Mouse (Mus musculus) midbrain, embryonic 13.5 days (tissue): ENCODE measurements around the gene Tpcn2. TPM values are rescaled to one million over a fixed set of nuclear protein-coding genes. Genes with fewer than 3 reads are reported as not detected.

Experiments used
- ATAC-seq: fragments of 200-750 bp; cut with Nextera tagmentation; 2 replicates; pipeline ENCODE4 v1.8.0; 2017; ENCODE audit warnings: mild to moderate bottlenecking, moderate TSS enrichment, moderate library complexity
- H3K27ac ChIP-seq: fragments of 300-500 bp; sonication (generic); 2 replicates; pipeline ENCODE4 v1.5.1; 2015; ENCODE audit warnings: inconsistent platforms, mild to moderate bottlenecking, moderate library complexity
- H3K27me3 ChIP-seq: fragments of 300-500 bp; sonication (generic); 2 replicates; pipeline ENCODE4 v1.6.1; 2015; ENCODE audit warnings: mild to moderate bottlenecking, inconsistent platforms
- H3K36me3 ChIP-seq: fragments of 300-500 bp; sonication (generic); 2 replicates; pipeline ENCODE4 v1.6.1; 2015; ENCODE audit warnings: mild to moderate bottlenecking, inconsistent platforms
- H3K4me1 ChIP-seq: fragments of 300-500 bp; sonication (generic); replicated peaks from 2 replicates; pipeline ENCODE4 v1.6.1; 2015; ENCODE audit warnings: inconsistent platforms
- H3K4me2 ChIP-seq: fragments of 300-500 bp; sonication (generic); replicated peaks from 2 replicates; pipeline ENCODE4 v1.6.1; 2015; ENCODE audit warnings: moderate library complexity, mild to moderate bottlenecking, inconsistent platforms
- H3K4me3 ChIP-seq: fragments of 300-500 bp; sonication (generic); replicated peaks from 2 replicates; pipeline ENCODE4 v1.5.1; 2015; ENCODE audit warnings: mild to moderate bottlenecking, inconsistent platforms
- H3K9ac ChIP-seq: fragments of 300-500 bp; sonication (generic); replicated peaks from 2 replicates; pipeline ENCODE4 v1.6.1; 2015; ENCODE audit warnings: mild to moderate bottlenecking, inconsistent platforms
- H3K9me3 ChIP-seq: fragments of 300-500 bp; sonication (generic); 2 replicates; pipeline ENCODE4 v1.6.1; 2016; ENCODE audit warnings: mild to moderate bottlenecking, inconsistent platforms
- WGBS: fragments of 180-500 bp; shearing (Covaris S2); methylation state at CpG from one replicate; pipeline ENCODE4 v1.1.7; 2015; 5-methylcytosine and 5-hydroxymethylcytosine counted together
- polyA plus RNA-seq: library from polyadenylated mRNA; unstranded; fragments of >200 nt; fragmentation: Nextera tagmentation; extraction: Ambion mirVana; gene quantifications from 2 replicates; pipeline ENCODE4 v1.2.1, GENCODE M21; 2015

Tpcn2 gene
- polyA plus RNA-seq: 2.7 and 4.2 TPM in 2 replicates

DNA sequence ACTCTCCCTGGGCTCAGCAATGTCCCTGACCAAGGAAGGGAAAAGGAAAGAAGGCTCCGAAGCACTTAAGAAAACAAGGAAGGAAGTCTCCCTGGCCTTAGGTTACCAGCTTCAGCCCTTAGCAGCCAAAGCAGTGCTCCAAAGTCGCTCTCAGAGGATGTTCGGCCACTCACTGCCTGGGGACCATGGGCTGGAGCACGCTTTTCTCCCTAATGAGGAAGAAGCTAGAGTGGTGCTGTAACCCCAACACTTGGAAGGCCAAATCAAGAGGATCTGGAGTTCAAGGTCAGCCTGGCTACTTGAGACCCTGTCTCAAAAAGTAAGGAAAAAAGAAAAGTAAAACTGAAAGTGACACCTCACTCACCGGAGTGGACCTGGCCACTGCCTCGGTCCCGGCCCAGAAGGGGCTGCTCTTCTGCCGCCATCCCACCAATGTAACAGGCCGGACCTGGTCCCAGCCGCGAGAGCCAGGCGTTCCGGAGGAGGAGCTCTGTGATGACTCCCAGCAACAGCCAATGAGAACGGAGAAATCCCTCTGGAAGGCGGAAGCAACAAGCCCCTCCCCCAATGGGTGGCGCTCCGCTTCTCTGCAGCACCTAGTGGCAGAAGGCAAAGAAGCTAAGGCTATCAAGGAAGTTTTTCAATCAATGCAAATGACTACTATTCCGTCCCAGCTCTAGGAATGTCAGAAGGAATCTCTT lies at the start of gene Tpcn2:
TSS of gene Tpcn2 (minus strand) at position 525 of the 701 bp plus-strand sequence.
- ATAC-seq: peak; percentile 90
- WGBS: 5% methylated on average over 18 of the region's 18 CpGs
- H3K4me1 ChIP-seq: peaks cover 20% of the 10 kb centered on the region
- no peaks in the 10 kb centered on the region for H3K9me3 ChIP-seq
- H3K27ac ChIP-seq: no peak within 1 kb of the TSS
- H3K36me3 ChIP-seq: peaks cover 6% of the 10 kb centered on the region
- no peaks in the 10 kb centered on the region for H3K27me3 ChIP-seq
- H3K9ac ChIP-seq: peak within 1 kb of the TSS; percentile 54; the same call in 1 of the 2 replicates
- H3K4me2 ChIP-seq: peak within 1 kb of the TSS; percentile 54
- H3K4me3 ChIP-seq: peak within 1 kb of the TSS; percentile 42

DNA sequence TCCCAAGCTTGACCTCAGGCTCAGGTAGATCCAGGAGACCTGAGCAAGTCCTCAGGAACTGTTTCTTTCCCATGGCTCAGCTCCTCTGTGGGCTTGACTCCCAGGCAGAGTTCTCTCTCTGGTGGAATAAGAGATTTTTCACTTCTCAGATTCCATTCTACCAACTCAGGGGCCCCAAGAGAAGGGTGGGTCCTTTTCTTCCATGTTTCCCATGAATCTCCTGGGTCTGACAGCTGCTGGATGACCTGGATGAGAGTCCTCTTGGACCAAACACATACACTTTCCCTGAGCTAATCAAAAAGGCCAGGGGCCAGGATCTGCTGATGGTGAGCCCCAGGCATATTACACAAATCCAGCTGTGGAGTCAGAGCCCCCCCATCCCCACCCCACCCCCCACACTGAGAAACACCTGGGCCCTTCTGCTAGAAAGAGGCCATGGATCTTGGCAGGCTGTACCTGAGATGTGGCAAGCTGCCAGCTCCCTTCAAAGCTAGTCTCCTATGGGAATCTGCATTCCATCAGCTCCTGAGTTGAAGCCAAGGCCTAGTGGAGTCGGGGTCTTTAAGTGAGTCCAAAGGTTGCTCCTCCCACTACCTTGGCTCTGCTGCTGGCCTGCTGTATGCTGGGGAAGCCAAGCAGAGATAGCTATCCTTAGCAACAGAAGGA lies 48.7 kb upstream of the Tpcn2 start:
- Histone ChIP-seq H3K4me1 (0 out of 2 replicates have a peak, but pooled peaks cover 4% of the 10 kb centered on the region), H3K27me3 (no peaks in the 10 kb centered on the region), H3K9ac (no peak overlapping the region), H3K4me2 (no peak overlapping the region), H3K4me3 (no peak overlapping the region), H3K9me3 (no peaks in the 10 kb centered on the region), H3K27ac (no peak overlapping the region), H3K36me3 (no peaks in the 10 kb centered on the region)
- ATAC-seq: no peak
- WGBS: 59% methylated on average over 1 of the region's 1 CpGs

DNA sequence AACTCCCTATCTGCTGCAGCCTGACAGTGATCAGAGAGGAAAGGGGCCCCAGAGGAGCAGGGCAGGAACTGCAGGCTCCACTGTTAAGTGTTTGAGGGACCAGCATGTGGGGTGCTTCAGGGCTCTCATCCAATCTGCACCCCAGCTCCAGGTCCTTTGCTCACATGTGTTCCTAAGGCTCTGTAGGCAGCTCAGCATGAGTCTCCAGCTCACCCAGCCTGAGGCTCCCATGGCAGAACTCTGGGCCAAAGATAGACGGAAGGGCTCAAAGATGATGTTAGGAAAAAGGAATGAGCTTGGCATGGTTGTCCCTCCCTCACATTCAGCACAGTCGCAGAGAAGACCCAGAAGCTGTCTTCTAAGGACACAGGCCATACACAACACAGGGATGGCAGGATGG lies 46.8 kb upstream of the Tpcn2 start:
- no peak overlapping the region for H3K27ac ChIP-seq

DNA sequence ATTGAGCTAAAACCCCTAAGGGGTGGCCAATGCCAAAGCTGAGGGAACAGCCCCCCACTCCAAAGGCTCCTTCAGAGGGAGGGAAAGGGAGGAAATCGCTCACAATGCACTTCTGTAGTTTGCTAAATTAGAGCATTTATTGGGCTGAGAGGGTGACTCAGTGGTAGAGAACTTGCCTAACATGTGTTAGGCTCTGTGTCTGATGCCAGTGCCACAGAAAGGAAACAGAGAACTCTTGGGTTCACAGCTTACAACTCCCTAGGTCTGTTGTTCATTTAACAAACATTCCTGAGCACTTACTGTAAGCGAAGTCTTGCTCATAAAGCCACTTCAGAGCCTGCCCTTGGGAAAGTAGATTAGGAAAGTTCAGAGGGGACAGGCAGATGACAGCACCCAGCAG lies 46.2 kb upstream of the Tpcn2 start:
- Histone ChIP-seq H3K4me2 (no peak overlapping the region), H3K4me3 (no peak overlapping the region), H3K27me3 (no peaks in the 10 kb centered on the region), H3K9ac (no peak overlapping the region), H3K27ac (no peak overlapping the region), H3K4me1 (0 out of 2 replicates have a peak, but pooled peaks cover 5% of the 10 kb centered on the region), H3K36me3 (no peaks in the 10 kb centered on the region), H3K9me3 (no peaks in the 10 kb centered on the region)
- 82% methylated on average over 2 of the region's 2 CpGs for WGBS
- ATAC-seq: no peak

More for the DNA sequence above, 46.8 kb upstream of the Tpcn2 start:
- Histone ChIP-seq H3K9me3 (no peaks in the 10 kb centered on the region), H3K36me3 (no peaks in the 10 kb centered on the region), H3K9ac (no peak overlapping the region), H3K27me3 (no peaks in the 10 kb centered on the region), H3K4me1 (0 out of 2 replicates have a peak, but pooled peaks cover 7% of the 10 kb centered on the region), H3K4me2 (no peak overlapping the region), H3K4me3 (no peak overlapping the region)
- 96% methylated on average over 2 of the region's 2 CpGs for WGBS
- ATAC-seq: no peak

DNA sequence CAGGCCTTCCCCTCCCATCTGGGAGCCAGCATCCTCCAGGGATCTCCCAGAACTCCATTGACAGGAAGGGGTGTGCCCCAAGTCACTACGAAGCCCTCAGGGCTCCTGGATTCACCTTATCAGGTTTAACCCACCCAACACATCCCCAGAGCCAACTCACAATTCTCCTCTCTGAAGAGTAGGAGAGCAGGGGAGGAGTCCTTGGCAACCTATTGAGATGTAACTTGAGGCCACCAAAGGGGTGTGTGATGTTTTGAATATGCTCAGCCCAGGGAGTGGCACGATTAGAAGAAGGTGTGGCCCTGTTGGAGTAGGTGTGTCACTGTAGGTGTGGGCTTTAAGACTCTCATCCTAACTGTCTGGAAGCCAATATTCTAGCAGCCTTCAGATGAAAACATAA lies 41.9 kb upstream of the Tpcn2 start:
- Histone ChIP-seq H3K9me3 (no peaks in the 10 kb centered on the region; the same call in 1 of the 2 replicates), H3K36me3 (no peaks in the 10 kb centered on the region), H3K27ac (no peak overlapping the region), H3K27me3 (no peaks in the 10 kb centered on the region), H3K9ac (no peak overlapping the region), H3K4me2 (no peak overlapping the region), H3K4me1 (0 out of 2 replicates have a peak, but pooled peaks cover 4% of the 10 kb centered on the region), H3K4me3 (no peak overlapping the region)
- WGBS: 62% methylated on average over 2 of the region's 2 CpGs
- ATAC-seq: no peak

DNA sequence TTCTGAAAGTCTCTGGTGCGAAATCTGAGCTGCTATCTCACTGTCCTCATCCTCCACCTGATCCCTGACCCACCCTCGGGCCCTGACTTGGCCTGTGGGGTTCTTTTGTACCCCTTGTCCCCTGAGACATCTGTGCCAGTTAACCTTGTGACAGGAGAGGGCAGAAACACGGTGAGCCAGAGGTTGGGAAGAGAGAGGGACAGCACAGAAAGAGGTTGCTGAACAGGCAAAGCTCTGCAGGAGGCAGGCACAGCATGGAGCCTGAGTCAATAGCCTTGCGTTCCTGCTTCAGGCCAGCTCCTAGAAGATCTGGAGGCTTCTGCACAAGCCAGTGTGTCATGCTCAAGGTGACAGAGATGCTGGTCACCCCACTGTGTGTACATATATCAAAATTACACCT lies 39.8 kb upstream of the Tpcn2 start:
- H3K27ac ChIP-seq: no peak overlapping the region
- no peaks in the 10 kb centered on the region for H3K27me3 ChIP-seq
- H3K4me2 ChIP-seq: no peak overlapping the region
- H3K4me1 ChIP-seq: 0 out of 2 replicates have a peak, but pooled peaks cover 4% of the 10 kb centered on the region
- H3K36me3 ChIP-seq: no peaks in the 10 kb centered on the region
- no peak overlapping the region for H3K4me3 ChIP-seq
- no peak overlapping the region for H3K9ac ChIP-seq
- ATAC-seq: no peak
- WGBS: 33% methylated on average over 4 of the region's 4 CpGs
- no peaks in the 10 kb centered on the region; the same call in 1 of the 2 replicates for H3K9me3 ChIP-seq

DNA sequence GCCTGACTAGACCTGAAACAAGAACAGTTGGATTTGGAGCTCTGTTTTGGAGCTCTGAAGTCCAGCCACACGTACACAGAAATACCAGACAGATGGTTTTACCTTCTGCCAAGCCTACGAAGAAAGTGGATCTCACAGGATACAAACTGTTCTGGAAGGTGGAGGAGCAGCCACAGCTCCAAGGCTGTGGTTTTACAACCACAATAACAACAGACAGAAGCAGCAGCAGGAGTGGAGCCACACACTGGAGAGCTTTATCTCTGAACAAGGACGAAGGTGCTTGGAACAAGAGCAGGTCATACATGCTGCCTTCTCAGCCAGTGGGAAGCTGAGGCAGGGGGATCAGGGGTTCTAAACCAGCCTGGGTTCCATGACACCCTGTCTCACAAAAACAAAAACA lies 35.7 kb upstream of the Tpcn2 start:
- ATAC-seq: no peak

DNA sequence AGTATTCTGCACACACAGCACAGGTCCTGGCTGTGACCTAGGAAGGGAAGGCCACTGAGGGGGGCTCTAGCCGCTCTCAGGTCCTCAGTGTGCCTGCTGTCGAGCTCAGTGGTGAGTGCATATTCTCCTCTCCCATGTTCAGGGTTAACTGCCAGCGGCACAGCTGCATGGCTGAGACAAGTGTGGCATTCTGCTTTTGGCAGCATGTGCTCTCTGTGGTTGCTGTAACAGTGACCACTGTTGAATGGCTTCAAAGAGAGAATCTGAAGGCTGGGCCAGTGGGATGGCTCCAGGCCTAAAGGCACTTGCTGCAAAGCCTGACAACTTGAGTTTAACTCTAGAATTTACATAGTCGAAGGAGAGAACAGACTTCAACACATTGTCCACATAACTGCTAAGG lies 33.7 kb upstream of the Tpcn2 start:
- no peak for ATAC-seq
- Histone ChIP-seq H3K4me2 (no peak overlapping the region), H3K4me1 (no peaks in the 10 kb centered on the region), H3K27me3 (no peaks in the 10 kb centered on the region), H3K9me3 (no peaks in the 10 kb centered on the region; the same call in 1 of the 2 replicates), H3K9ac (no peak overlapping the region), H3K4me3 (no peak overlapping the region), H3K27ac (no peak overlapping the region), H3K36me3 (no peaks in the 10 kb centered on the region)
- WGBS: 79% methylated on average over 4 of the region's 4 CpGs

More for the DNA sequence above, 35.7 kb upstream of the Tpcn2 start:
- WGBS: 75% methylated on average over 3 of the region's 3 CpGs
- Histone ChIP-seq H3K36me3 (no peaks in the 10 kb centered on the region), H3K4me3 (no peak overlapping the region), H3K4me1 (no peaks in the 10 kb centered on the region), H3K9ac (no peak overlapping the region), H3K27me3 (no peaks in the 10 kb centered on the region), H3K4me2 (no peak overlapping the region), H3K27ac (no peak overlapping the region), H3K9me3 (no peaks in the 10 kb centered on the region; the same call in 1 of the 2 replicates)

DNA sequence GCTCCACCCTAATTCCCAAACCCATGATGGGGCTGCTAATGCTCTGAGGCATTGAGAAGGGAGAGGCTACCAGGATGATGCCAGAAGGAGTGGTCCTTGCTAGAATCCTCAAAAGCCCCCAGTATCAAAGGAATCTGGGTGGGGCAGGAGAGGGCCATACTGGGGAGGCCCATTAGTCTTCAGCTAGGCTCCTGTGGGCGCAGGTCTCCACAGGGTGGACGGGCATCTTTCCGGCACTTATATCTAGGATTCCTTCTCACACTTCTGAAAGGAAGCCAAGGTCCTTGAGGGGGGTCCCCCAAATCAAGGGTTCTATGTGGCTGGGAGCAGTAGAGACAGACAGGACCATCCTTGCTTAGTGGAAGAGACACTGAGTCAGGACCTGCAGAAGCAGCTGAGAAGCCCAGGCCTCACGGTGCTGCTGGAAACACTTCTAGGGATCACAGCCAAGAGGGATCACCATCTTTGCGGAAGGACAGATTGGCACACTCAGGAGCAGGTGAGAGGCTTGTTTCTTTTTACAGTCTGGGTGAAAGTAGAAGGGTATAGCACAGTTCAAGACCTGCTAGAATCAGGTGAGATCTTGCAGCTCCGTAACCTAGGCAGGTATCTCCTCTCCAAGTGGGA lies 31.1 kb upstream of the Tpcn2 start, which contains the start of gene Mrgprd:
TSS of gene Mrgprd (plus strand) at position 51 of the 627 bp plus-strand sequence.
- H3K4me3 ChIP-seq: no peak within 1 kb of the TSS

DNA sequence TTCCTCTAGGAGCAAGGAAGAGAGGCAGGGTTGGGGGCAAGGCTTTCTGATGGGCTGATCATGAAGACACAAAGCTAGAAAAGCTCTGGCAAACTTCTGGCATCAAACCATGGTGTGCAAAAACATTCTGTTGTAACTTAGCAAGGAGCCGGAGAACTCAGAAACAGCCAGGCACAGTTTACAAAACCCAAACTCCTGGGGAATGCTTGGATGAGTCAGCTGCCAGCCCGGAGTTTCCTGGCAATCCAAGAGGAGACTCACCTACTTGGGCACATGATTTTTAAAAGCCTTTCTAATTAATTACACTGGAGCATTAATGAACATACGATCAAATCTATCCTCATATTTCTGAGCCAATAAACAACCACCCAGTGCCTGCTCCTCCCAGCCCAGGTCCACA lies 28.3 kb upstream of the Tpcn2 start:
- Histone ChIP-seq H3K4me3 (no peak overlapping the region), H3K4me2 (no peak overlapping the region), H3K27ac (no peak overlapping the region), H3K9me3 (no peaks in the 10 kb centered on the region), H3K4me1 (no peaks in the 10 kb centered on the region; the same call in 1 of the 2 replicates), H3K27me3 (no peaks in the 10 kb centered on the region), H3K9ac (no peak overlapping the region), H3K36me3 (no peaks in the 10 kb centered on the region)
- ATAC-seq: no peak
- WGBS: 88% methylated on average over 3 of the region's 3 CpGs

More for the DNA sequence above, 31.1 kb upstream of the Tpcn2 start, which contains the start of gene Mrgprd:
- no peaks in the 10 kb centered on the region for H3K4me1 ChIP-seq
- no peaks in the 10 kb centered on the region for H3K9me3 ChIP-seq
- H3K36me3 ChIP-seq: no peaks in the 10 kb centered on the region
- H3K27me3 ChIP-seq: no peaks in the 10 kb centered on the region
- no peak within 1 kb of the TSS for H3K9ac ChIP-seq
- ATAC-seq: no peak
- H3K27ac ChIP-seq: no peak within 1 kb of the TSS
- no peak within 1 kb of the TSS for H3K4me2 ChIP-seq
- 93% methylated on average over 6 of the region's 6 CpGs for WGBS

DNA sequence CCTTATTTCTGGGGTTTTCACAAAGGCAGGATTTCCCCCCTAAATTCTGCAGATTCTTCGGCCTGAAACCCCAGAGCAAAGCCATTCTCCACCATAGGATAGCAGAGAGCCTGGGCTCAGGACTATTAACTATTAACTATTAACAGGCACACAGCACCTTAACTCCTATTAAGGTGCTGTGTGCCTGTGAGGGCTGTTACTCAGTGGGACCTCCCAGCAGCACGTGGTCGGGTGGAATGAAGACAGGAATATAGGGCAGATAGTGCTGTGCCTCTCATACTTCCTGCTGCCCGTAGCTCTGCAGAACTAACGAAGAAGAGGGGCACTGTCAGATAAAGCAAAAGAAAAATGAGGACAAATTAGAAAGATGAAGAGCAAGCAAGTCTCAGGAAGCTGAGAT lies 26.7 kb upstream of the Tpcn2 start:
- H3K4me2 ChIP-seq: no peak overlapping the region
- no peaks in the 10 kb centered on the region for H3K27me3 ChIP-seq
- WGBS: 82% methylated on average over 5 of the region's 5 CpGs
- no peaks in the 10 kb centered on the region; the same call in 1 of the 2 replicates for H3K4me1 ChIP-seq
- H3K4me3 ChIP-seq: no peak overlapping the region
- no peak for ATAC-seq
- H3K9me3 ChIP-seq: no peaks in the 10 kb centered on the region
- no peaks in the 10 kb centered on the region for H3K36me3 ChIP-seq
- no peak overlapping the region for H3K9ac ChIP-seq
- no peak overlapping the region for H3K27ac ChIP-seq

DNA sequence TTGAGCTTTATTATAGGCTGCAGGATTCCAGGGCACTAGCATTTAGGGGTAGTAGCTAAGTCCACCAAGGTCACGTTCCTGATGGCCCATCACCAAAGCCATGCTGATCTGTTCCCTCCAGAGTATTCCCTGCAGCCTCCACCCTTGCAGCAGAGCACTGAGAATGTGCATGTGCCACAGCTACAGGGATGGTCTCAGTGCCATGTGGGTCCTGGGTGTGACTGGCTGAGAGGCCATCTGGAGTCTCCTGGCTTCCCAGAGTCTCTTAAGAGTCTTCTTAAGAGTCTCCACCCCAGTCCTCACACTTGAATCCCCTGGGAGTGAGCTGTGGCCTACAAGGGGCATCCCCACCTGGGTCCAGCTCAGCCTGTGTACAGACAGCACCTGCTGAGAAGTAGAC lies 26.1 kb upstream of the Tpcn2 start:
- no peaks in the 10 kb centered on the region for H3K9me3 ChIP-seq
- ATAC-seq: no peak
- H3K4me3 ChIP-seq: no peak overlapping the region
- H3K4me1 ChIP-seq: no peaks in the 10 kb centered on the region; the same call in 1 of the 2 replicates
- H3K9ac ChIP-seq: no peak overlapping the region
- WGBS: 84% methylated on average over 1 of the region's 1 CpGs
- no peak overlapping the region for H3K27ac ChIP-seq
- no peak overlapping the region for H3K4me2 ChIP-seq
- no peaks in the 10 kb centered on the region for H3K36me3 ChIP-seq
- H3K27me3 ChIP-seq: no peaks in the 10 kb centered on the region
